Mouse (Mus musculus) bone marrow macrophage, adult 2 months (primary cell): ENCODE results near the gene Ntm.

ENCODE experiments used
- CTCF ChIP-seq: IDR thresholded peaks from 2 replicates; pipeline ENCODE4 v1.5.1; 2012; ENCODE audit warnings: low read depth, mild to moderate bottlenecking, low read length, moderate library complexity
- POLR2A ChIP-seq: IDR thresholded peaks from 2 replicates; pipeline ENCODE4 v1.6.1; 2012; ENCODE audit warnings: mild to moderate bottlenecking, low read depth, low read length, borderline replicate concordance

- no peak for TF ChIP-seq POLR2A
- no peak for TF ChIP-seq CTCF
These were observed 575.8 kb downstream of the Ntm start for GRCm38 (mm10) chr9:29387136-29387535.
